Mouse (Mus musculus) frontal cortex, postnatal 36 days (tissue): Measurements from ENCODE around the gene Otud7a.

Experiments
- DNase-seq, 2 experiments: peaks; one replicate each; pipeline ENCODE4 v3.0.0; 2022; ENCODE audit warnings: low spot score in 2 of 2

The Otud7a gene

GRCm38 (mm10) chr7:63444484-63445345, at the start of gene Otud7a:
Otud7a (plus strand) TSS chr7:63444751.
- DNase-seq, result peak; percentile 90 to 93

DNA sequence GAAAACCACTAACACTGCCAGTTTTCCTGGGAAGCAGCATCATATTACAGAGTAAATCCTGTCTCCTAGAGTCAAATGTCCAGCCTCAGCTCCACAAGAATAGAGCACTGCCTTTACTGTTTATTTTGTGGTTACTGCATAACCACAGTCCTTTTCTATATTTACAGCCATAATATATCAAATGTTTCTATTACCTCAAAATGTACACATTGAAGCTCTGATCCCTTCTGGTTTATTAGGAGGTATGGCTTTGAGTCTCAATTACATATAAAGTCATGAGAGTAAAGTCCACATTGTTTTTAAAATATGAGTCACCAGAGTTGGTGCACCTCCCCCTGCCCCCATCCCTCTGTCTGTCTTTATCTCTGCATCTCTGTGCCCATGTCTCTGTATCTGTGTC, 38.6 kb upstream of the Otud7a start:
- no peak for DNase-seq

DNA sequence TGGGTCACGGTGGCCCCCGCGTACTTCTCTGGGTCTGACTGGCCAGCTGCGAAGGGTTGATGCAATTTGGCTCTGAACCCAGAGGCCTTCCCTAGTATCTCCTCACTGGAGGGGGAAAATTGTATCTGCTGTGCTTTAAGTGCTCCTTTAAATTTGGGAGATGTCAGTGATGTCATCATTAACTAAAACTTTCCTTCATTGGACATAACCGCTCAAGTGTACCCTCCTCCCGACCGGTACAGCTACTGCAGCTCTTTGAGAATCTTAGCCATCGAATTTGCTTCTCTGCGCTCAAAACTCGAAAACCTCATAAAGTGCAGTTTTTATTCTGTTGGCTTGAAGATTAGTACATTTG, 772 bp downstream of the Otud7a start:
- DNase-seq, result no peak

- no peak for DNase-seq
Observed at GRCm38 (mm10) chr7:63446951-63447350, 2.4 kb downstream of the Otud7a start.

DNA sequence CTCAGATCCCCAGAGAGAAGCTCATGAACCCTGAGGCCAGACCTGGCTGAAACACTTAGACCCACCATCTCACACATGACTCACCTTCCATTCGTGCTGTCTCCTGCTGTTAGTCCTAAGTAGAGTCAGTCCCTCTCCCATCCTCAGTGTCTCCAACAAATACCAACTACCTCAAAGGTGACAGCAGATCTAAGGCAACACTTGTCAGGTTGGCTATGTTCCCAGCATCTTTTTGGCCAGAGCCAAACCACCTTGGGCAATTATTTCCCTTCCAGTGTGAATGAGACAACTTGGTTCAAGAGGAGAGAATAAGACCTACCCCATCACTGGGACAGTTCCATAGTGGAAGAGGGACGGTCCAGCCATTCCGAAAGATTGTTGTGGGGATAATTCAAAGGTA, 10.7 kb downstream of the Otud7a start:
- no peak for DNase-seq

- DNase-seq, result no peak
Observed at GRCm38 (mm10) chr7:63462234-63462633, 17.7 kb downstream of the Otud7a start.

DNA sequence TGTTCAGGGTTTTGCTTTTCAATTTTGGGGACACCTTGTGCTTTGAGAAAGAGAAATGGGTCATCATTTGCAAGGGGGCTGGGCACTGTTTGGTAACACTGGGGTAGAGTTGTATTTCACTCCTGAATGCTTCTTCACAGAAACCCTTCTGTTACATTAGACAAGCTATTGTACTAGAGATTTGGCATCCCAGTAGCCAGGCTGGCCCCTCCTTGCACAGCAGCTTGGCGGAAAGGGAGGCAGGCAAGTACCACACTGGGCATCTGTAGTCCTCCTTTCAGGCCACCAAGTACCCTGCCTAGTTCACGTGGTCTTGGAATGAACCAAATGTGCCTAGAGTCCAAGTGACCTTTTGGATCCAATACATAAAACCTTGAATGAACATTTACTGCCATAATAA, 18.1 kb downstream of the Otud7a start:
- DNase-seq, result peak in 1 of 2 experiments; percentile 26

- DNase-seq, result no peak
Observed at GRCm38 (mm10) chr7:63466729-63467128, 22.2 kb downstream of the Otud7a start.

DNA sequence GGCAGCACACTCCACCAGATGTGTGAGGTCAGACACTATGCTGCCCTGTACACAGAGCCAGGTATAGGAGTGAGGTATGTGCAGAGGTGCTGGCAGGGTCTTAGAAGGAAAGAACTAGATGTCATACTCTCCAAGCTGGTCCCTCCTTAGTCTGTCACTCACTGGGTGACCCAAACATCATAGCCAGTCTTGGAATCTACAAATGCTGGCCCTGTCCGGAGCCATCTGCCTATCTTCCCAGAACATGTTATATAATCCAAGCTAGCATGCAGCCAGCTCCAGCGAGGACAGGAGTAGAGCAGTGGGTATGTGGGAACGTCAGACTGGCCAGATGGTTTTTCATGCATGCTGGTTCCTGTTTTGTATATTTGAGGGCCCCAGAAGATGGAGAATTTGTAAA, 23.7 kb downstream of the Otud7a start:
- no peak for DNase-seq

GRCm38 (mm10) chr7:63483091-63483490, 38.5 kb downstream of the Otud7a start:
- DNase-seq, result no peak

DNA sequence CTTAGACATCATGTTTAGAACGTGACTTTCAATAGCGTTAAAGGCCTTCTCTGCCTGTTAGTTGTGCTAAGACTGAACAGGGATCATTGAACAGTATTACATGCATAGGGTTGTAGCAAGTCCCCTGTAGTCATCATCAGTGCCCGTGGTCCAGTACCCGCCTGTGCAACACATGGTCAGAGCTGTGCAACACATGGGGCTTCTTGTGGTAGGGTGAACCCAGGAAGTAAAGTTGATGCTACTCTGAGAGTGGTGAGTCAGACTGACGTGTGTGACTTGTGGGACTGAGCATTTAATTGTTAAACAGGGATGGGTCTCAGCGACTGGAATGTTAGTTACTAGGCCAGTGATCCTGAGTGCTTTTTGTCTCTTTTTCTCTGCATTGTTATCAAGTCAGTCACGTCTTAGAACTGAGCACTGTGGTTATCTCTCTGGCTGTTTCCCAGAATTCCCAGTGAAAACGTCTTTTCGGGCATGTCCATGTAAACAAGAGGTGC, 52.5 kb downstream of the Otud7a start:
- DNase-seq, result no peak

- no peak for DNase-seq
Observed at GRCm38 (mm10) chr7:63504202-63504601, 59.7 kb downstream of the Otud7a start.

DNA sequence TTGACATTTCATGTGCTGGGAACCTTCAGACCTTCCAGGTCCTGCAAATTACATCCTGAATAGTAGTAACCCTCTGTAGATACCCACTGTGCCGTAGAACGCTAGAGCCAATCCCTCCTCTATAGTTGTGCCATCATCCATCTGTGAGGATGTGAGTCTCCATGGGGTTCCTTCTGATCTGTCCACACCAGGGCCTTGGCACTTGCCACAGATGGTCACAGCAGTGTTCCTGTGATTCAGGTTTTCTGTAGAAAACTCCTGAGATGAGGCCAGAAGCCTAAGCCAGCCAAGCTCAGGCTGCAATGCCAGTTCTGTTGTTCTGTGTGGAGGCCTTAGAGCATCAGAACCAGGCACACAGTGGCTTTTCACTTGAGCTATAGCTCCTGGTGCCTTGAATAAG, 63.5 kb downstream of the Otud7a start:
- DNase-seq, result no peak

DNA sequence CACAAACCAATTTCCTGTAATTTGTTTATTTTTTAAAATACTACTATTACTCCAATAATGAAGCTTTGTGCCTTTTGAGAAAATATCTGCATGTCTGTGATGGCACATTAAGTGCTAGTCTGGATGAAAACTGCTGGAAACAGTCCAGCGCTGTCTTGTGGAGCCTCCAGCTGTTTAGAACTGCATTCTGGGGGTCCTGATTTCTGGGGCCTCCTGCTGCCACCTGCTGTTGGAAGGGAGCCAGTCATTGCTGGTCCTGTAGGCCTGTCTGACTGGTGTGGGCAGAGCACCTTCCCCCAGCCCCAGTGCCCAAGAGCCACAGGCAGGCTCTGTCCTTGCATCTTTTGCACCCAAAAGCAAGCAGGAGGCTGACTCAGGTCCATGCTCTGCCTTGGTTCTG, 65.3 kb downstream of the Otud7a start:
- no peak for DNase-seq

- DNase-seq, result no peak
Observed at GRCm38 (mm10) chr7:63511458-63511857, 66.9 kb downstream of the Otud7a start.

DNA sequence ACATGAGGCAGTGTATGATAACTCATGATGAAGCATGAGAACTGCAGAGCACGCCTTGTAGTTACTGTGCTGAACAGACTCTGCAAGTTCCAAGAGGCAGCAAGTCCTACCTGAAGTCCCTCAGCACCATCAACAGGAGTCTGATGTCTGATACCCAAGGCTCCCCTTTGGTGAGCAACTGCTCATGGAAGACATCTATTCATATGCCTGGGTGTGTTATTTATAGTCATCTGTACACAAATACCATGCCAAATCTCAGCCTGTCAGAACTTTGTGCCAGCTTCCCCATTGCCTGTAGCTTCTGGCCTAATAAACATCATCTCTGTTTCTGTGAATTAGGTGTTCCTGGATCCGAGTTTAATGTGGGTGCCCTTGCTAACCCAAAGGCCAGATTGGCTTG, 68.0 kb downstream of the Otud7a start:
- DNase-seq, result no peak

DNA sequence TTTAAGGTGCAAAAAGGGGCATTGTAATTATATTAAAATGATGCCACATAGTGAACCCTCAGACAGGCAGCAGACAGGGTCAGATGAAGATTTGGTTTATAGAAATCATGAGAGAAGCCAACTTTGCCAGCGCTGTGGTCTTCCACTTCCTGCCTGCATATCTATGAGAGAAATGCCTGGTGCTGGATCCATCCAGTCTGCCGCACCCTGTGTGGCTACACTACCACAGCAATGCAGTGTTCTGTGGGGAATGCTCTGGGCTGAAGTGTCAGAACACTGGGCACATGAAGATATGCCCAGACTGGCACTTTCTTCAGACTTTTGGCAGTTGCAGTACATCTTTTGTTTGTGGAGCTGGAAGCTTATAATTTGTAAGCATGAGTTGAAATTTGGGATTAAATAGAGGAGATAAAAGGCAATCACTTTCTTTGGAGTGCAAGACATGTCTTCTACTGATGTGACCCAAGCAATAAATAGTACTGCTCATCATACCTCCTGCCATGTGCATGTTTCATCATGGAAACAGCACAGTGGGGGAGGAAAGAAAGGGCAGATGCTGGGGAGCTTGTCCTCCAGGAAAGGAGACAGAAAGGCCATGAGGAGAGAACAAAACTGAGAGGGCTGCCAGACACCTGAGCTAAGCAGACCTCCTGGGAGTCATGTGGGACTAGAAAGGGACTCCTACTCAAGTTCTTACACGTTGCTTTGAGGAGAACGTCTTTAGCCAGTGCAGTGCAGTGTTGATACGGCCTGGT, 71.8 kb downstream of the Otud7a start:
- no peak for DNase-seq

- DNase-seq, result no peak
Observed at GRCm38 (mm10) chr7:63520299-63520698, 75.7 kb downstream of the Otud7a start.

DNA sequence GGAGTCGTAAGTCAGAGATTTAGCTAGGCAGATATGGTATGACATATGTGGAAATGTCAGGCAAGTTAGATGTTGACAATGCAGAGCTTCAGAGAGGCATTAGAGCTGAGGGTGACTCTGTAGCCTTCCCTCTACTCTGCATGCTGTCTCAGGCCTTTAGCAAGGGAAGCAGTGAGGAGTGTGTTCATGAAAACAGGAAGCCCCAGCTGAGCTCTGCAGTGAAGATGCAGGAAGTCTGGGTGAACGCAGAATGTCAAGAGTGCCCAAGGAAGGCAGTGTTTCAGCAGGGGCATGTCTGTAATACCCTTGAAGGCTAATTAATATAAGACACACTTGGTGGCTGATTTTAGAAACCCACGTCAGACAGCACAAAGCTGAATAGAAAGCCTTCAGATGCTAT, 77.9 kb downstream of the Otud7a start:
- no peak for DNase-seq

- no peak for DNase-seq
Observed at GRCm38 (mm10) chr7:63523051-63523450, 78.5 kb downstream of the Otud7a start.

DNA sequence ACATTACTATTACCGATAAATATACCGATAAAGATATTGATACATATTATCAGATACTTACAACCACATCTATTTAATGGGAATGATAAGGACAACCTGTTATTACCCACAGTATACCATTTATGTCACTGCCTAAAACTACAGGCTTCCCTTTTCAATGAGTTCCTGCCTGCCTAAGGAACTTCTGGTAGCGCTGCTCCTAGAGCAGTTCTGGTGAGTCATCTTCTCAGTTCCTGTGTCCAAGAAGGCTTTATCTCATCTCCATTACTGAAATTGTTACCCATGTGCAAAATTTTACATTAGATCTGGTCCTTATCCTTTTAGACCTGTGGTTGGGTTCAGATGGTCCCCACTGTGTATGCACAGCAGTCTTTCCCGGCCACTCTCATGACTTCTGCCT, 95.7 kb downstream of the Otud7a start:
- no peak for DNase-seq

GRCm38 (mm10) chr7:63554457-63554856, 109.9 kb downstream of the Otud7a start:
- peak; percentile 31 to 51 for DNase-seq

GRCm38 (mm10) chr7:63556324-63556723, 111.8 kb downstream of the Otud7a start:
- peak in 1 of 2 experiments; percentile 23 for DNase-seq
